Mouse (Mus musculus): ENCODE data around the gene Grifin. TPM values are rescaled to one million over a fixed set of nuclear protein-coding genes. Genes with fewer than 3 reads are reported as not detected.

Grifin gene
- polyA plus RNA-seq, 1 experiment from 2014 or later: 0.17 TPM

DNA sequence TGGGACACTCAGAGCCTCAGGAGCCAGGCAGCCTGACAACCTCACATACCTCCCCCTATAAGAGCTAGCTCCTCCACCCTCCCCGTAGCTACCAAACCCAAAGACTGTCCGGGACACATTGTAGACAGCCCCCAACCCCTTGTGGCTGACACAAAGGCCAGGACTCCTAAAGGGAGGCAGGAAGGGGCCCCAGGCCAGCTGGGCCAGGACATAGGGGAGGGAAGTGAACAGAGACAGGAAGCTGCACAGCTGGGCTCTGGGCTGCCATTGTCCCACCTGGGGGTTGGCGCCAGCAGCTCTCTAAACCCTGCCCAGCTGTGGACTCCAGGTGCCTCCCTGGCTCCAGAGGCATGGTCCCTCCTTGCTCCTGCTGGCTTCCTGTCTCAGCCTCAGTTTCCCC lies 8.0 kb downstream of the Grifin start:
- DNase-seq (ENCODE audit: low spot score) (no peak), ATAC-seq (ENCODE audit: low FRiP score, low TSS enrichment) (no peak)
- no peak for TF ChIP-seq EP300 (optimal IDR thresholded peaks at IDR 0.05)
- TF ChIP-seq CTCF (IDR thresholded peaks at IDR 0.05; ENCODE audit: low read depth): no peak
- H3K36me3 ChIP-seq (ENCODE audit: control insufficient read depth, insufficient read depth, low read length): no peaks in the 10 kb centered on the region
- H3K27ac ChIP-seq (replicated peaks): no peak overlapping the region
- H3K9me3 ChIP-seq (ENCODE audit: control insufficient read depth, low read length): no peaks in the 10 kb centered on the region
- no peaks in the 10 kb centered on the region for H3K27me3 ChIP-seq (ENCODE audit: control insufficient read depth, insufficient read depth, low read length)
- H3K4me3 ChIP-seq (ENCODE audit: low read depth, low read length): no peak overlapping the region
- H3K4me1 ChIP-seq (replicated peaks; ENCODE audit: control insufficient read depth, insufficient read depth): no peaks in the 10 kb centered on the region
- no peak overlapping the region for H3K9ac ChIP-seq (ENCODE audit: low read length)
- 72% methylated on average over 3 of the region's 3 CpGs for WGBS
- no peak overlapping the region for H3K4me2 ChIP-seq (replicated peaks; ENCODE audit: low read depth)

DNA sequence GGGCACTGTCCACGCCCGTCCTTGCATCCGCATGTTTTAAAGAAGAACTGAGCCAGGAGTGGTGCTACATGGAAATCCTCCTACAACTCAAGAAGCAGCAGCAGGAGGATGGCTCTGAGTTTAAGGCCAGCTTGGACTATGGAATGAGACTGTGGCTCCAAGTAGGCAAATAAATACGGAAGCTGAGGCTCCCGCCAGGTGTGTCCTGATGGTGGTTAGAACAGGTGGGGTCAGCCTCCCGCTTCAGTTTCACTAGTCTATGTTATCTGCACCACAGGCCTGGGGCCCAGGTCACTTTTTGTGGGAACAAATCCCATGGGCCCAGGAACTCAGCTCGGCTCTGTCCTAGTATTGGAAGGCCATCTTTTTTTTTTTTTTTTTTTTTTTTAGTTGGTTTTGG lies 11.2 kb downstream of the Grifin start:
- no peaks in the 10 kb centered on the region for H3K4me1 ChIP-seq (replicated peaks; ENCODE audit: control insufficient read depth, insufficient read depth)
- DNase-seq (ENCODE audit: low spot score) (no peak), ATAC-seq (ENCODE audit: low FRiP score, low TSS enrichment) (no peak)
- H3K4me3 ChIP-seq (ENCODE audit: low read depth, low read length): no peak overlapping the region
- no peak overlapping the region for H3K4me2 ChIP-seq (replicated peaks; ENCODE audit: low read depth)
- no peak overlapping the region for H3K9ac ChIP-seq (ENCODE audit: low read length)
- no peaks in the 10 kb centered on the region for H3K27me3 ChIP-seq (ENCODE audit: control insufficient read depth, insufficient read depth, low read length)
- 84% methylated on average over 7 of the region's 7 CpGs for WGBS
- TF ChIP-seq EP300 (optimal IDR thresholded peaks at IDR 0.05): no peak
- TF ChIP-seq CTCF (IDR thresholded peaks at IDR 0.05; ENCODE audit: low read depth): no peak
- H3K9me3 ChIP-seq (ENCODE audit: control insufficient read depth, low read length): no peaks in the 10 kb centered on the region
- H3K27ac ChIP-seq (replicated peaks): no peak overlapping the region
- no peaks in the 10 kb centered on the region for H3K36me3 ChIP-seq (ENCODE audit: control insufficient read depth, insufficient read depth, low read length)

DNA sequence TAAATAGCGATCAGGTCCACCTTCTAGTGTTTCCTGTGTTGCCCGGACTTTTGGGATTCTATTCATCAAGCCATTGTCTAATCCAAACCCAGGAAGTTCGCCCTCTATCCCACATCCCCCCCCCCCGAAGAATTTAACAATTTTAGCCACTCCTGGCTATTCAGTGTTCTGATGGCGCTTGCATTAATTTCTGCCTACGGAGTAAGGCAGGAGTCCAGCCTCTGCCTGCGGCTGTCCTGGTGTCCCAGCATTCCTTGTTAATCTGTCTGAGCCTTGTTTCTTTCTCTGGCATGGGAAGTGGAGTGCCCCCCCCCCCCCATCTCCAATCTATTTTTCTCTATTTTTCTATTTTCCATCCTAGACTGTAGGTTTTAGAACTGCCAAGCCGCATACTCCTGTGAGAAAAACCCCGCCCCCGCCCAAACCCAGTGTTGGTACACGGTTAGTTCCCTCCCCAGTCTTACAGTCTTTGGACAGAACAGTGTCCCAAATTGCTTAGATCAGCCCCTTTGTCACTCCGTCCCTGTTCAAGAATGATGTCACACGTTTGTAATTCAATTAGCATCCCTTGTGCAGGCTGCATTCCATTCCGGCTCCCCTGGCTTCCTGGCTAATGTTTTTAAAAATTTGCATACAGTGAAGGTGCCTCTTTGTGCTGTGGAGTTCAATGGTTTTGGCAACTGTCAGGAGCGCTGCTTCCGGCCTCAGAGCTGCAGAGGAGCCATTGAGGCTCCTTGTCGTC lies 15.4 kb downstream of the Grifin start:
- ATAC-seq (ENCODE audit: low FRiP score, low TSS enrichment) (no peak), DNase-seq (ENCODE audit: low spot score) (no peak)
- H3K4me2 ChIP-seq (replicated peaks; ENCODE audit: low read depth): 0 out of 2 replicates have a peak overlapping the region, but pooled peaks have one; percentile 8
- whole genome bisulfite sequencing: 37% methylated on average over 17 of the region's 17 CpGs
- H3K4me1 ChIP-seq (replicated peaks; ENCODE audit: control insufficient read depth, insufficient read depth): no peaks in the 10 kb centered on the region
- H3K4me3 ChIP-seq (ENCODE audit: low read depth, low read length): no peak overlapping the region
- TF ChIP-seq CTCF (IDR thresholded peaks at IDR 0.05; ENCODE audit: low read depth) (no peak), EP300 (optimal IDR thresholded peaks at IDR 0.05) (no peak)
- no peaks in the 10 kb centered on the region for H3K27me3 ChIP-seq (ENCODE audit: control insufficient read depth, insufficient read depth, low read length)
- no peaks in the 10 kb centered on the region for H3K36me3 ChIP-seq (ENCODE audit: control insufficient read depth, insufficient read depth, low read length)
- H3K9ac ChIP-seq (ENCODE audit: low read length): no peak overlapping the region
- H3K27ac ChIP-seq (replicated peaks): no peak overlapping the region
- H3K9me3 ChIP-seq (ENCODE audit: control insufficient read depth, low read length): no peaks in the 10 kb centered on the region

DNA sequence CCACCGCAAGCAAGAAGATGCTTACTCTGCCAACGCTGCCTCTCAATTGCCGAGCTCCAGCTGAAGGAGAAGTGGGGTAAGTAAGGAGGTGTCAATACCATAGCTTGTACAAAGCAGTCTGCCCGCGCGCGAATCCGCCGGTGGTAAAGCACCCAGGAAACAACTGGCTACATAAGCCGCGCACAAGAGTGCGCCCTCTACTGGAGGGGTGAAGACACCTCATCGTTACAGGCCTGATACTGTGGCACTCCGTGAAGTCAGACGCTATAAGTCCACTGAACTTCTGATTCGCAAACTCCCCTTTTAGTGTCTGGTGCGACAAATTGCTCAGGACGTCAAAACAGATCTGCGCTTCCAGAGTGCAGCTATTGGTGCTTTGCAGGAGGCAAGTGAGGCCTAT lies 18.5 kb downstream of the Grifin start:
- WGBS: 84% methylated on average over 19 of the region's 19 CpGs
- TF ChIP-seq EP300 (optimal IDR thresholded peaks at IDR 0.05) (no peak), CTCF (IDR thresholded peaks at IDR 0.05; ENCODE audit: low read depth) (peak; percentile 43; the same call in 1 of the 2 replicates)

DNA sequence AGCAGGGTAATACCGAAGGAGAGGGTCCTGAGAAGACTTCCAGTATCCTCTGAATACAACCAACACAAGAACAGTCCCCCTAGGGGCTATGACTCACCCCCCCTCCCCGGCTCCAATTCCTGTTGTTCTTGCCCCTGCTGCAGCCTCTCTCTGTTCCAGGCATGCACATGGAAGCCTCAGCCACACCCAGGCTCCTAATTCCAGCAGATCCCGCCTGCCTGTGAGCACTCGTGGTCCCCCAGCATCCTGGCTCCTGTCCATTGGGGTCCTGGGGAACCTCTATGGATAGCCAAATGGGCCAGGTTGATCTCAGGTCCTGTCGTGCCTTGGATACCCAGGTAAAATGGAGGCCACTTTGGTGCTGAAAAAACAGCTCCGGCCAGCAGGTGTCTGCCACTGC lies 19.2 kb downstream of the Grifin start:
- ATAC-seq (ENCODE audit: low FRiP score, low TSS enrichment): no peak
- H3K4me1 ChIP-seq (replicated peaks; ENCODE audit: control insufficient read depth, insufficient read depth): no peaks in the 10 kb centered on the region
- no peaks in the 10 kb centered on the region for H3K27me3 ChIP-seq (ENCODE audit: control insufficient read depth, insufficient read depth, low read length)
- H3K4me3 ChIP-seq (ENCODE audit: low read depth, low read length): no peak overlapping the region
- no peak overlapping the region for H3K9ac ChIP-seq (ENCODE audit: low read length)
- 40% methylated on average over 6 of the region's 6 CpGs for WGBS
- no peak overlapping the region for H3K4me2 ChIP-seq (replicated peaks; ENCODE audit: low read depth)
- no peaks in the 10 kb centered on the region for H3K36me3 ChIP-seq (ENCODE audit: control insufficient read depth, insufficient read depth, low read length)
- H3K9me3 ChIP-seq (ENCODE audit: control insufficient read depth, low read length): no peaks in the 10 kb centered on the region
- TF ChIP-seq CTCF (IDR thresholded peaks at IDR 0.05; ENCODE audit: low read depth) (no peak), EP300 (optimal IDR thresholded peaks at IDR 0.05) (no peak)
- no peak for DNase-seq (ENCODE audit: low spot score)
- H3K27ac ChIP-seq (replicated peaks): no peak overlapping the region

More for the DNA sequence above, 18.5 kb downstream of the Grifin start:
- DNase-seq (ENCODE audit: low spot score) (no peak), ATAC-seq (ENCODE audit: low FRiP score, low TSS enrichment) (no peak)
- no peaks in the 10 kb centered on the region for H3K36me3 ChIP-seq (ENCODE audit: control insufficient read depth, insufficient read depth, low read length)
- no peak overlapping the region for H3K4me2 ChIP-seq (replicated peaks; ENCODE audit: low read depth)
- no peak overlapping the region for H3K27ac ChIP-seq (replicated peaks)
- H3K4me3 ChIP-seq (ENCODE audit: low read depth, low read length): no peak overlapping the region
- H3K27me3 ChIP-seq (ENCODE audit: control insufficient read depth, insufficient read depth, low read length): no peaks in the 10 kb centered on the region
- no peaks in the 10 kb centered on the region for H3K9me3 ChIP-seq (ENCODE audit: control insufficient read depth, low read length)
- H3K9ac ChIP-seq (ENCODE audit: low read length): no peak overlapping the region
- no peaks in the 10 kb centered on the region for H3K4me1 ChIP-seq (replicated peaks; ENCODE audit: control insufficient read depth, insufficient read depth)

DNA sequence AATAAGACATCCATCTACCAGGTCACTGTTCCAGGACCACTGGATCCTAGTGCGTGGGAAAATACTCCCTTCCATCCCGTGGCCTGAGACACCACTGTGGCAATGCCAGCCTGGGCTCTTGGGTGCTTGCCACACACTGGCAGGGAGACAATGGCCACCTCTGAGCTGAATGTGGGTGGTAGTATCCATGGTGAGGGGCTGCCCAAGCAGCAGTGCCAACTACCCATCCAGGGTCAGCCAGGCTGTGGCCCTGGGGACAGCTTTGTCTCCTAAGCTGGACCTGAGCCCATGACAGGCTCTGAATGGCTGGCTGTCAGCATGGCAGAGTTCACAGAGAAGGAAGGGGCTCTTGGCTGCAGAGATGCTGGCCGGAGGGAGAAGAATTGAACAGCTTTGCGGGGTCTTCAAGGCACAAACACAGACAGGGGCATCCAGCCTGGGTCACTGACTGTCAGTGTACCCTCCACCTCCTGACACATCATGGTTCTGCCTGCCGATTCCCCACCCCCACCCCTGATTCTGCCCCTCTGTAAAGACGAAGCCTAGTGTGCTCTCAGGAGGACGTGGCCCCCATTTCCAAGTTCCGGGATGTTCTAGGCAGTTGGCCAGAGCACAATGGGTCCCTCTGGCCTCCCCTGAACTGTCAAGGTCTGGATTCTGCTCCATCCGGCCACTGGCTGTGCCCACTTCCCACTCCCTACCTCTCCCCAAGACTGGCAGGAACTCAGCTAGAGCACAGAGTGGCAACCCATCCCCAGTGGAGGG lies 21.9 kb downstream of the Grifin start:
- no peak overlapping the region for H3K4me3 ChIP-seq (ENCODE audit: low read depth, low read length)
- no peaks in the 10 kb centered on the region for H3K4me1 ChIP-seq (replicated peaks; ENCODE audit: control insufficient read depth, insufficient read depth)
- no peaks in the 10 kb centered on the region for H3K36me3 ChIP-seq (ENCODE audit: control insufficient read depth, insufficient read depth, low read length)
- no peak for ATAC-seq (ENCODE audit: low FRiP score, low TSS enrichment)
- no peak overlapping the region for H3K4me2 ChIP-seq (replicated peaks; ENCODE audit: low read depth)
- H3K27ac ChIP-seq (replicated peaks): no peak overlapping the region
- H3K9ac ChIP-seq (ENCODE audit: low read length): no peak overlapping the region
- WGBS: 69% methylated on average over 9 of the region's 9 CpGs
- no peaks in the 10 kb centered on the region for H3K27me3 ChIP-seq (ENCODE audit: control insufficient read depth, insufficient read depth, low read length)
- DNase-seq (ENCODE audit: low spot score): no peak
- H3K9me3 ChIP-seq (ENCODE audit: control insufficient read depth, low read length): no peaks in the 10 kb centered on the region
- no peak for TF ChIP-seq EP300 (optimal IDR thresholded peaks at IDR 0.05)
- TF ChIP-seq CTCF (IDR thresholded peaks at IDR 0.05; ENCODE audit: low read depth): no peak

Data from stomach, postnatal 0 days (tissue).